Mouse (Mus musculus) heart, embryonic 14.5 days (tissue): Measurements from ENCODE around the gene Chac1. TPM values are rescaled to one million over a fixed set of nuclear protein-coding genes. Genes with fewer than 3 reads are reported as not detected.

Experiments
- ATAC-seq: fragments of 200-750 bp; cut with Nextera tagmentation; 2 replicates; pipeline ENCODE4 v1.8.0; 2017; ENCODE audit warnings: low read depth, moderate TSS enrichment; ENCODE audit not compliant: insufficient number of reproducible peaks, insufficient read depth, low FRiP score
- H3K27ac ChIP-seq, 2 experiments: fragments of 200-500 bp in 1 of 2; fragments of 300-500 bp in 1 of 2; sonication (generic) in 1 of 2; replicated peaks in 1 of 2; 2 replicates each; pipeline ENCODE4 v1.5.1; 2012 to 2014; ENCODE audit warnings: low read depth in 2 of 2, low read length in 2 of 2, control low read depth in 1 of 2, mild to moderate bottlenecking in 1 of 2, mixed read lengths in 1 of 2; ENCODE audit not compliant: control insufficient read depth in 1 of 2, insufficient read depth in 1 of 2
- H3K27me3 ChIP-seq: fragments of 300-500 bp; sonication (generic); 2 replicates; pipeline ENCODE4 v1.6.1; 2014; ENCODE audit warnings: mild to moderate bottlenecking, low read length, control low read depth; ENCODE audit not compliant: control insufficient read depth, insufficient read depth
- H3K36me3 ChIP-seq: fragments of 300-500 bp; sonication (generic); 2 replicates; pipeline ENCODE4 v1.6.1; 2014; ENCODE audit warnings: mild to moderate bottlenecking, control low read depth, low read length, mixed read lengths; ENCODE audit not compliant: control insufficient read depth, insufficient read depth
- H3K4me1 ChIP-seq, 2 experiments: fragments of 200-500 bp in 1 of 2; fragments of 300-500 bp in 1 of 2; sonication (generic) in 1 of 2; 2 replicates each; pipeline ENCODE4 v1.6.1; 2012 to 2014; ENCODE audit warnings: low read length in 2 of 2, control low read depth in 1 of 2, mixed read lengths in 1 of 2; ENCODE audit not compliant: control insufficient read depth in 2 of 2, insufficient read depth in 2 of 2
- H3K4me2 ChIP-seq: fragments of 300-500 bp; sonication (generic); 2 replicates; pipeline ENCODE4 v1.6.1; 2014; ENCODE audit warnings: mild to moderate bottlenecking, low read length
- H3K4me3 ChIP-seq, 2 experiments: fragments of 200-500 bp in 1 of 2; fragments of 300-500 bp in 1 of 2; sonication (generic) in 1 of 2; 2 replicates each; pipeline ENCODE4 v1.5.1; 2012 to 2014; ENCODE audit warnings: low read length in 2 of 2, mild to moderate bottlenecking in 2 of 2, control low read depth in 1 of 2, low read depth in 1 of 2, moderate library complexity in 1 of 2; ENCODE audit not compliant: control insufficient read depth in 1 of 2, insufficient read depth in 1 of 2
- H3K9ac ChIP-seq: fragments of 300-500 bp; sonication (generic); 2 replicates; pipeline ENCODE4 v1.6.1; 2014; ENCODE audit warnings: mild to moderate bottlenecking, low read length
- H3K9me3 ChIP-seq: fragments of 300-500 bp; sonication (generic); 2 replicates; pipeline ENCODE4 v1.6.1; 2016; ENCODE audit warnings: low read length, control low read depth; ENCODE audit not compliant: control insufficient read depth
- WGBS: fragments of 180-500 bp; shearing (Covaris S2); extraction: QIAGEN DNeasy Blood & Tissue Kit; methylation state at CpG from one replicate; pipeline ENCODE4 v1.1.7; 2014; 5-methylcytosine and 5-hydroxymethylcytosine counted together
- polyA plus RNA-seq: library from polyadenylated mRNA; unstranded; fragments of >200 nt; fragmentation: Nextera tagmentation; extraction: Ambion mirVana; gene quantifications from 2 replicates; pipeline ENCODE4 v1.2.1, GENCODE M21; 2014

The Chac1 gene
- 0.32 and 0.67 TPM in 2 replicates for polyA plus RNA-seq

GRCm38 (mm10) chr2:119350555-119351486 lies at the start of gene Chac1:
TSS of gene Chac1 (plus strand) at chr2:119351229.
- ATAC-seq = no peak; the same call in 1 of the 2 replicates
- Histone ChIP-seq H3K9ac (peak within 1 kb of the TSS; percentile 68), H3K36me3 (no peaks in the 10 kb centered on the region), H3K27me3 (peaks cover 23% of the 10 kb centered on the region), H3K27ac (no peak within 1 kb of the TSS), H3K9me3 (no peaks in the 10 kb centered on the region), H3K4me2 (peak within 1 kb of the TSS; percentile 90), H3K4me1 (peaks cover 7 to 10% of the 10 kb centered on the region in 2 experiments; a peak in 3 of 4 replicates), H3K4me3 (peak within 1 kb of the TSS; percentile 46 to 51)
- WGBS = 5% methylated on average over 58 of the region's 58 CpGs

- H3K27me3 ChIP-seq = no peaks in the 10 kb centered on the region
- no peaks in the 10 kb centered on the region for H3K9me3 ChIP-seq
- peaks cover 17 to 31% of the 10 kb centered on the region in 2 experiments; a peak in 3 of 4 replicates for H3K4me1 ChIP-seq
- no peak overlapping the region for H3K27ac ChIP-seq
- 65% methylated on average over 6 of the region's 6 CpGs for WGBS
- H3K36me3 ChIP-seq = peaks cover 19% of the 10 kb centered on the region
- H3K4me2 ChIP-seq = no peak overlapping the region
- no peak for ATAC-seq
- no peak overlapping the region for H3K4me3 ChIP-seq
- no peak overlapping the region for H3K9ac ChIP-seq
Measured at GRCm38 (mm10) chr2:119302876-119303275, 48.2 kb upstream of the Chac1 start.

- no peak overlapping the region for H3K4me2 ChIP-seq
- H3K9ac ChIP-seq = no peak overlapping the region
- H3K9me3 ChIP-seq = no peaks in the 10 kb centered on the region
- H3K4me3 ChIP-seq = no peak overlapping the region
- H3K36me3 ChIP-seq = peaks cover 4% of the 10 kb centered on the region; the same call in 1 of the 2 replicates
- no peak for ATAC-seq
- no peak overlapping the region for H3K27ac ChIP-seq
- WGBS = 42% methylated on average over 3 of the region's 3 CpGs
- peaks cover 17 to 31% of the 10 kb centered on the region in 2 experiments; a peak in 3 of 4 replicates for H3K4me1 ChIP-seq
- H3K27me3 ChIP-seq = no peaks in the 10 kb centered on the region
Measured at GRCm38 (mm10) chr2:119304391-119304790, 46.6 kb upstream of the Chac1 start.

- 15% methylated on average over 3 of the region's 3 CpGs for WGBS
- ATAC-seq = no peak
- Histone ChIP-seq H3K27me3 (no peaks in the 10 kb centered on the region), H3K36me3 (no peaks in the 10 kb centered on the region), H3K4me2 (no peak overlapping the region), H3K4me3 (no peak overlapping the region), H3K27ac (0 out of 4 replicates have a peak overlapping the region, but pooled peaks of 1 of the 2 experiments have one; percentile 24), H3K9me3 (no peaks in the 10 kb centered on the region), H3K4me1 (peaks cover 17 to 27% of the 10 kb centered on the region in 2 experiments; a peak in 3 of 4 replicates), H3K9ac (no peak overlapping the region)
Measured at GRCm38 (mm10) chr2:119304798-119305208, 46.2 kb upstream of the Chac1 start.

- no peak for ATAC-seq
- H3K27ac ChIP-seq = peak overlapping the region; percentile 59 to 60
- no peak overlapping the region for H3K4me2 ChIP-seq
- H3K4me1 ChIP-seq = peaks cover 0 to 2% of the 10 kb centered on the region in 2 experiments; a peak in 1 of 4 replicates
- H3K27me3 ChIP-seq = no peaks in the 10 kb centered on the region
- H3K9ac ChIP-seq = no peak overlapping the region
- 40% methylated on average over 12 of the region's 12 CpGs for WGBS
- no peak overlapping the region for H3K4me3 ChIP-seq
- H3K9me3 ChIP-seq = peaks cover 4% of the 10 kb centered on the region; the same call in 1 of the 2 replicates
- no peaks in the 10 kb centered on the region for H3K36me3 ChIP-seq
Measured at GRCm38 (mm10) chr2:119311544-119311943, 39.5 kb upstream of the Chac1 start.

GRCm38 (mm10) chr2:119312380-119312958 lies 38.6 kb upstream of the Chac1 start:
- no peak overlapping the region for H3K4me3 ChIP-seq
- peaks cover 4% of the 10 kb centered on the region; the same call in 1 of the 2 replicates for H3K9me3 ChIP-seq
- no peak for ATAC-seq
- no peaks in the 10 kb centered on the region for H3K27me3 ChIP-seq
- H3K4me1 ChIP-seq = peaks cover 0 to 2% of the 10 kb centered on the region in 2 experiments; a peak in 1 of 4 replicates
- H3K27ac ChIP-seq = peak overlapping the region; percentile 33 to 60; a peak in 2 of 4 replicates
- no peaks in the 10 kb centered on the region for H3K36me3 ChIP-seq
- 65% methylated on average over 2 of the region's 2 CpGs for WGBS
- H3K9ac ChIP-seq = no peak overlapping the region
- H3K4me2 ChIP-seq = no peak overlapping the region

GRCm38 (mm10) chr2:119313780-119314479 lies 37.1 kb upstream of the Chac1 start:
- Histone ChIP-seq H3K9me3 (peaks cover 4% of the 10 kb centered on the region; the same call in 1 of the 2 replicates), H3K4me1 (peaks cover 0 to 2% of the 10 kb centered on the region in 2 experiments; a peak in 1 of 4 replicates), H3K4me2 (no peak overlapping the region), H3K27ac (peak overlapping the region; percentile 2 to 53; a peak in 2 of 4 replicates), H3K9ac (no peak overlapping the region), H3K27me3 (no peaks in the 10 kb centered on the region), H3K4me3 (no peak overlapping the region), H3K36me3 (no peaks in the 10 kb centered on the region)
- WGBS = 30% methylated on average over 10 of the region's 10 CpGs
- no peak for ATAC-seq
